Mouse (Mus musculus) heart, postnatal 0 days (tissue): ENCODE results near the gene Vangl1.

Experiments
- CTCF ChIP-seq: IDR thresholded peaks from 2 replicates; pipeline ENCODE4 v1.5.1; 2016; ENCODE audit warnings: antibody characterized with exemption, control low read depth, low read depth
- EP300 ChIP-seq: IDR thresholded peaks from 2 replicates; pipeline ENCODE4 v1.6.1; 2016; ENCODE audit warnings: antibody characterized with exemption, low read depth

- TF ChIP-seq CTCF (no peak), EP300 (no peak)
These were observed 50.4 kb downstream of the Vangl1 start for GRCm38 (mm10) chr3:102154107-102154506.
